Mouse (Mus musculus): ENCODE data around the gene Hoxd13. TPM values are rescaled to one million over a fixed set of nuclear protein-coding genes. Genes with fewer than 3 reads are reported as not detected.

Gene Hoxd13
- total RNA-seq, 1 experiment from 2014 or later: not detected

DNA sequence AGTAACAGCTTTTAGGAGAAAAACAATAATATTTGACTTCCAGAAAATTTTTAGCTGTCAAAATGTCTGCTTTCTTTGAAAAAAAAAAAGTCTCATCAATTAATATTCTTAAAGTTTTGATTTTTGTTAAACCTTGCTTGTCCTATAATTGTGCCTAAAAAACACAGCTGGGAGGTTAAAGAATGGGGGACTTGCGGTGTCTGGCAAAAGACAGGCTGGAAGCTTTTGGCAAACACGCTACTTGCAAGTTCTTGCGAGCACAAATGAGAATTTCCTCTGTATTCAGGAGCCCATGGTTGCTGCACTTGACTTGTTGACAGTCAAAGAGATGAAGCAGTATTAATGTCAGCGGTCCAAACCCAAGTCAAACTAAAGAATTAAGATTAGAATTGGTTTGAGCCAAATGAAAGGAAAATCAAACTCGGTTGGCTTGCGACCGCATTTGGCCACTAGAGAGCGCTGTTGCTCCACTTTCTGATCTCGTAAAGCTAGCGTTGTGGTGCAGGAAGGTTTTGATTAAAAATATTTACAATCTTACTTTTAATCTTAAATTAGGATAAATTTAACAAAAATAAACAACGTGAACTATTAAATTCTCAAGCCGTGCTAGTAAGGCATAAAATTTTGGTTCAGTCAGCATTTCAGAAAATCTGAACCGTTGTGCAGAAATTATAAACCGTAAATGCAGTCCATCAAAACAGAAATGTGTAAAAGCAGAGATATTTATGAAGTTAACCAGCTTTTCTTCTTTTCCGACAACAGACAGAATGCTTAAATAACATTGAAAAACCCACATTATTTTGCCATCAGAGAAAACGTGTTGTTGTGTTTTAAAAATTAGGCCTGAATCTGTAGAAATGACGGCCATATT, 34.1 kb downstream of the Hoxd13 start:
- ATAC-seq (replicated peaks; ENCODE audit: insufficient number of reproducible peaks, low FRiP score, low TSS enrichment, poor library complexity, severe bottlenecking): no peak

DNA sequence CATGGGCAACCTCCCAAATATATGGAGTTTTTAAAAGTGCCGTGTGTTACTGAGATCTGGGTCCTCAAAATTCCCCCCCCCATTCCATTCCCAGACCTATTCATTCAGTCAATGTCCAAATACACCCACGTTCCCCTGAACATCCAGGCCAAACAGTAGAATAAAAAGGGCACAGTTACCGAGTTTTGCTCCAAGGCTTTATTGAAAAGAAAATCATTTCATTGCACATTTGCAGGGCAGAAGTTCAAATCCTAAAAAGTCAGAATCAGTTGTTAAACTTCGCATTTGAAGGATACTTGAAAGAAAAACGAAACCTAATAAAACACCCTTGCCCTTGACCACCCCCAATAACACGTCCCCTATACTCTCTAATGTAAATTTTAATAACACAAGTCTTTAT, 34.7 kb downstream of the Hoxd13 start:
- no peak for ATAC-seq (replicated peaks; ENCODE audit: insufficient number of reproducible peaks, low FRiP score, low TSS enrichment, poor library complexity, severe bottlenecking)

DNA sequence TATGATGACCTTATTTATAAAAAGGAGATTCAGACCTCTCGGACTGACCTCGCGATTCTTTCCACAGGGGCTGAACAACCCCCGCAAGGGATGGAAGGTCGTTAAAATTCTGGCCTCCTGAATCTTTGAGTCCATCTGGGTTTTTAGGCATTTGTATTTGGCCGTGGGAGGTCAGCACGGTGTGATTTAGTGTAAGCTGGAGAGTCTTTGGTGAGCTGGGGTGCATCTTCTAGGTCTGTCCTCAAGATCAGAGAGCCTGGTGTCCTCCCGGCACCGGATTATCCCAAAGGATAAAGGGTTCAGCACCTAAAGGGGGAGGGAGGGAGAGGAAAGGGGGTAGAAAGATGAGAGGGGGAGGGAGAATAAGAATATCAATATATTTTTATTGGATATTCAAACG, 35.2 kb downstream of the Hoxd13 start:
- ATAC-seq (replicated peaks; ENCODE audit: insufficient number of reproducible peaks, low FRiP score, low TSS enrichment, poor library complexity, severe bottlenecking): no peak

GRCm38 (mm10) chr2:74703720-74704392, 35.7 kb downstream of the Hoxd13 start:
- no peak for ATAC-seq (replicated peaks; ENCODE audit: insufficient number of reproducible peaks, low FRiP score, low TSS enrichment, poor library complexity, severe bottlenecking)

GRCm38 (mm10) chr2:74704393-74704998, 36.4 kb downstream of the Hoxd13 start, which contains the start of gene Hoxd8:
Hoxd8 (plus strand) TSS chr2:74704615.
- ATAC-seq (replicated peaks; ENCODE audit: insufficient number of reproducible peaks, low FRiP score, low TSS enrichment, poor library complexity, severe bottlenecking): no peak

- no peak for ATAC-seq (replicated peaks; ENCODE audit: insufficient number of reproducible peaks, low FRiP score, low TSS enrichment, poor library complexity, severe bottlenecking)
Measured at GRCm38 (mm10) chr2:74704999-74705466, 36.9 kb downstream of the Hoxd13 start.

- ATAC-seq (replicated peaks; ENCODE audit: insufficient number of reproducible peaks, low FRiP score, low TSS enrichment, poor library complexity, severe bottlenecking): no peak
Measured at GRCm38 (mm10) chr2:74705467-74706089, 37.5 kb downstream of the Hoxd13 start.

GRCm38 (mm10) chr2:74706393-74706960, 38.4 kb downstream of the Hoxd13 start:
- ATAC-seq (replicated peaks; ENCODE audit: insufficient number of reproducible peaks, low FRiP score, low TSS enrichment, poor library complexity, severe bottlenecking): no peak

DNA sequence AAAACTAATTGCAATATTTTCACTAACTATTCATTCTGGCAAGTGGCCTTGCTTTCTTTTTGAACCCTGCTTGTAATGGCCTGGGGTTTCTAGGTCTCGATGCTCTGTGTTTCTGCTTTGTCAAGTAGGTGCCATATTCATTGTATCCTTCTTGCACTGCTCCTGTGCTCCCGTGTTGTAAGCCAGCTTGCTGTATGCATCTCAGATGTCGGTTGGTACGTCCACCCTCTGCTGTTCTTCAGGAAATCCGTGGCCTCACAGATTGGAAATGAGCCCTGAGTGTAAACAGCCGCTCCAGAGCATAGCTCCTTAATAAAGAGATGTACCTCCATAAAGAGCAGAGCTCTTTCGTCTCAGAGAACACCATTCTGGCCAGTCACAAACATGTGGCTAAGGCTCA, 39.5 kb downstream of the Hoxd13 start:
- ATAC-seq (replicated peaks; ENCODE audit: insufficient number of reproducible peaks, low FRiP score, low TSS enrichment, poor library complexity, severe bottlenecking): no peak

DNA sequence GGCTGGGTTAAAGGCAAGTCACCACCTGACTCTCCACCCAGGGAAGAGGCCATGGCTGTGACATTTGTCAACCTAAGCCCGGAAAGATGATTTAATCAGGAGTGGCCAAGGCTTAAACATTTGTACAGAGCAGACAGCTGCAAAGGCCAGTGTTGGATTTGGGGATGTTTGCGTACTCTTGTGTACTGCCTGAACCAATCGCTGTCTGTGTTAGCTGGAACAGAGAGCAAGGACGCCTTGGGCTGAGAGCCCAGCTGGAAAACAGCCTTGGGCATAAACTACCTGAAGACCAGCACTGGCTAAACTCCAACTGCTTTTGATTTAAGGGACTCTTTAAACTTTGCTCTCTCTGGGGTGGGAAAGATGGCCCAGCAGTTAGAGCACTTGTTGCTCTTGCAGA, 40.6 kb downstream of the Hoxd13 start:
- ATAC-seq (replicated peaks; ENCODE audit: insufficient number of reproducible peaks, low FRiP score, low TSS enrichment, poor library complexity, severe bottlenecking): no peak

DNA sequence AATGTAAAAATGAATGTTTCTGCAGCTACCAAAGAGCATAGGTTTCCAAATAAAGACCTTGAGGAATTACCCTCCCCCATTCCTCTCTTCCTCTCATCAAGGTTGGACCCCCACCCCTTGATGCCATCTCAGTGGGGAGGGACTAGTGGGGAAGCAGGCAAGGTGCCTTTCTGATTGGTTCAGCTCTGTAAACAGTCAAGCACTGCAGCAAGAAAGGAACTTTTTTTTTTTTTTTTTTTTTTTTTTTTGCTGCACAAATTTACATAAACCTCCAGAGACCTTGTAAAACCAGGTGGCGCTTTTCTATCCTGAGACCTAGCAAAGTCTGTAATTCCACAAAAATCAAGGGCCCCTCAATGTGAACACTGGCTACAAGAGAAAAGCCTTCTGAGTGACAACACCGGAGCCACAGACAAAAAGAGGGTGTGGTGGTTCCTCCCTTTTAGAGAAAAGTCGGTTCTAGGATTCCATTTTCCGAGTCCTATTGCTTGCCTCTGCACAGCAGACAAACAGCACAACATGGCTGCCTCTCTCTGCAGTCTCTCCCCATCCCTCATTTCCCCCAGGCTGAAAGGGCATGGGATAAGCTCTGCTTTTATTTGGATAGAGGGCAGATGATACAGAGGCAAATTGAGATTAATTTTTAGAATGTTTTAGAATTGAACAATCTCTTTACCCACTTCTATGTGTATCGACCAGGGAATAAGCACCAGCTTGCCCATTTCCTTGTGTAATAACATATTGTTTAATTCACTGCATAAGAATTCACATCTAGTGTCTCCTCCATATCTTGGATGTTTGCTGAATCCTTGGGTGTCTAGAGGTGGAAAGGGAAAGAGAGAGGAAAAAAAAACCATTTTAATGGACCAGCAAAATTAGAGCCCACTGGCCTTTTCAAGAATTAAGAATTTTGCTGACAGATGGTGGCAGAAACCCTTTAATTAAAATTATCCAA, 41.6 kb downstream of the Hoxd13 start:
- no peak for ATAC-seq (replicated peaks; ENCODE audit: insufficient number of reproducible peaks, low FRiP score, low TSS enrichment, poor library complexity, severe bottlenecking)

DNA sequence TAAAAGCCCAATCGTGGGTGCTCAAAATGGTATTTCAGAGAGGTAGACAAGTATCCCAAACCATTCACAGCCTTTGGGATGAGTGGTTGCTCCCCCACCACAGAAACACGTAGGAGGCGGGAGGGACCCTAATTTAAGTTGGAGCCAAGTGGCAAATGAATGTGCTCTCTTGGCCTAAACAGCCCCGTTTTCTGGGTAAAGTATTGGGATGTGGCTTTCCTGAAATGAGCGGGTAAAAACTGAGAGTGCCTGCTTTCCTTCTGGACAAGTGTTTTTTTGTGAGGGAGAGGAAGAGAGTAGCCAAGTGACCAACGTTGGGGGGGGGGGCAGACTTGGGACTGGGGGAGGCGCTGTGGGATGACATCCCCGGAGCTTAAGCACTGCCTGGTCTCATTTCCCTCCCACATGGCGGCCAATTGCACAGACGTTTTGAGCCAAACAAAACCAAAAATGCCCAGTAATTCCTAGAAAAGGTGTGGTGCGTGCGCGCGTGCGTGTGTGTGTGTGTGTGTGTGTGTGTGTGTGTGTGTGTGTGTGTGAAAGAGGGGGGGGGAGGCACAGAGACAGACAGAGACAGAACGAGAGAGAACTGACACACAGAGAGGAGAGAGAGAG, 42.9 kb downstream of the Hoxd13 start:
- no peak for ATAC-seq (replicated peaks; ENCODE audit: insufficient number of reproducible peaks, low FRiP score, low TSS enrichment, poor library complexity, severe bottlenecking)

- no peak for ATAC-seq (replicated peaks; ENCODE audit: insufficient number of reproducible peaks, low FRiP score, low TSS enrichment, poor library complexity, severe bottlenecking)
Measured at GRCm38 (mm10) chr2:74711721-74712621, 43.9 kb downstream of the Hoxd13 start, which contains the start of the genes Hoxd3 and Hoxd4. Hoxd3 (plus strand) TSS chr2:74711927. Hoxd4 (plus strand) TSS chr2:74711929.

GRCm38 (mm10) chr2:74713239-74714150, 45.4 kb downstream of the Hoxd13 start:
- no peak for ATAC-seq (replicated peaks; ENCODE audit: insufficient number of reproducible peaks, low FRiP score, low TSS enrichment, poor library complexity, severe bottlenecking)

- no peak for ATAC-seq (replicated peaks; ENCODE audit: insufficient number of reproducible peaks, low FRiP score, low TSS enrichment, poor library complexity, severe bottlenecking)
Measured at GRCm38 (mm10) chr2:74714156-74714789, 46.2 kb downstream of the Hoxd13 start.
